Mouse (Mus musculus) spleen, postnatal 10 days (tissue): ENCODE measurements around the gene Slc7a1.

ENCODE experiments used
- DNase-seq, 2 experiments: peaks; one replicate each; pipeline ENCODE4 v3.0.0; 2021 to 2022; ENCODE audit warnings: low spot score in 2 of 2

The Slc7a1 gene

GRCm38 (mm10) chr5:148369178-148369577, 30.5 kb downstream of the Slc7a1 start:
- DNase-seq: no peak

DNA sequence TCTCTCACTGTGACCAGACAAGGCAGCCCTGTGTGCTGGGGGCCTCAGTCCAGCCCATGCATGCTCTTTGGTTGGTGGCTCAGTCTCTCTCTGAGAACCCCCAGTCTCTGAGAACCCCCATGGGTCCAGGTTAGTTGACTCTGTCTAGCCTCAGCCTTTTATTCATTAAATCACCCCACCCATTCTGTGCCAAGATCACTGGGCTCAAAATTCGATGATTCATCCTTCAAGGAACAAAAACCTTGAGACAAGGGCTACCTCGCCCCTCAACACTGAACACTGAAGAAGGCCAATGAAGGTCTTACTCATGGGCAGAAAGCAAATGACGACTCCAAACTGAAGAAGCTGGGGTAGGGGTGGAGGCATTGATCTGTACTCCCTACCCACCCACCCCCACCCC, 31.9 kb downstream of the Slc7a1 start:
- DNase-seq: no peak

DNA sequence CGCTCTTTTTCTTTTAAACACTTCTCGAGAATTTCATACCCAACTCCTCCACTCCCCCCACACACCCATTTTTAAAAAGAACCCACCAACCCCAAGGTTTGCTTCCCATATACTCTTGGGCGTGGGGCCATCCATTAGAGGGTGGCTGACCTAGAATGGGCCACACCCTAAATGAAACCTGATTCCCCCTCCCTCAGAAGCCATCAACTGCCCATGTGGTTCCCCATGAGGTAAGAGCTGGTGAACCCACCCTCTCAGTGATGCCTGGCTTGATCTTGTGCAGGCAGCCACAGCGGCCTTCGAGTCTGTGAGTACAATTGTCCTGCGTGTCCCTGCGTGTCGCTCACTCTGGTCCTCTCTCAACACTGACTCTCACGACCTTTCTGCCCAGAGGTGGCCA, 33.2 kb downstream of the Slc7a1 start:
- no peak for DNase-seq

DNA sequence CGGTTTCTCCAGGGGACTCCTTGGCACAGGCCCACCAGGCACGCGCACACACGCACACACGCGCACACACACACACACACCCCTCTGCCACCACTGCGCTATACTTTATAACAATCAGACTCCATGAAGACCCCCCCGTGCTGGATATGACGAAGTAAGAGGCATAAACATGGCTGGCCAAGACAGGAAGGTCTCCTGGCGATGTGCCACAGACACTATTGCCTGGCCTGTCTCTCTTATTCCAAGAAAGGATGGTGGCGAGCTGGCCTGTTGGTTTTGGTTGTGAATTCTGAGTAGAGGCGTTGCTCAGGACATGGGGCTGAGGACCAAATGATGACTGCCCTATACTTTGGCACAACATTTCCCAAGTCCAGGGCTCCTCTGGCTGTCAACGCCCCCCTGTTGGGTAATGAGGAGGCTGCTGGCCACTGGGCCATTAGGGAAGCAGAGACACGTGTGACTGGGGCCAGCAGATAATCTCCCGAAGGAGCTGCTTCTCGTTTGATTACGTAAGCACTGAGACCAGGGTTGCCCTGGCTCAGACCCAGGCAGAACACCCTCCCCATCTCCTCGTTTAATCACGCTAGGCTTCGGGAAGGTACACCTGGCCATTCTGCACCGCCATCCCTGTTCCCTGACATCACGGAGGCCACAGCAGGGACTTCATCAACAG, 36.1 kb downstream of the Slc7a1 start:
- no peak for DNase-seq

DNA sequence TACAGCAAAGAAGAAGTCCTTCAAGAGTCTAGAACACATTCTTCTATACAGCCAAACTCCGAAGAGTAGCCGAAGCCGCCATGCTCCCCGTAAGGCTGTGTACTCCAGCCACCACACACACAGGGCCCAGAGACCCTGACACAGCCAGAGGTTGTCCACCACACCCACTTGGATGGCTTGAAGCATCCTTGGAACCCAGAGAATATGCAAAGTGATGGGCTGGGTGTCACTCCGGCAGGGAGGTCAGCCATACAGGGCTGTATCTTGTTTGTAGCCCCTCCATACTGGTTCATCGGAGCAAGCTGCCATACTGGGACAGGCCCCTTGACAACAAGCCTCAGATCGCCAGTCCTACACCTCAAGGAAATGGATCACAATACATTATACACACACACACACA, 37.4 kb downstream of the Slc7a1 start:
- no peak for DNase-seq

GRCm38 (mm10) chr5:148361759-148362010, 38.0 kb downstream of the Slc7a1 start:
- DNase-seq: no peak

DNA sequence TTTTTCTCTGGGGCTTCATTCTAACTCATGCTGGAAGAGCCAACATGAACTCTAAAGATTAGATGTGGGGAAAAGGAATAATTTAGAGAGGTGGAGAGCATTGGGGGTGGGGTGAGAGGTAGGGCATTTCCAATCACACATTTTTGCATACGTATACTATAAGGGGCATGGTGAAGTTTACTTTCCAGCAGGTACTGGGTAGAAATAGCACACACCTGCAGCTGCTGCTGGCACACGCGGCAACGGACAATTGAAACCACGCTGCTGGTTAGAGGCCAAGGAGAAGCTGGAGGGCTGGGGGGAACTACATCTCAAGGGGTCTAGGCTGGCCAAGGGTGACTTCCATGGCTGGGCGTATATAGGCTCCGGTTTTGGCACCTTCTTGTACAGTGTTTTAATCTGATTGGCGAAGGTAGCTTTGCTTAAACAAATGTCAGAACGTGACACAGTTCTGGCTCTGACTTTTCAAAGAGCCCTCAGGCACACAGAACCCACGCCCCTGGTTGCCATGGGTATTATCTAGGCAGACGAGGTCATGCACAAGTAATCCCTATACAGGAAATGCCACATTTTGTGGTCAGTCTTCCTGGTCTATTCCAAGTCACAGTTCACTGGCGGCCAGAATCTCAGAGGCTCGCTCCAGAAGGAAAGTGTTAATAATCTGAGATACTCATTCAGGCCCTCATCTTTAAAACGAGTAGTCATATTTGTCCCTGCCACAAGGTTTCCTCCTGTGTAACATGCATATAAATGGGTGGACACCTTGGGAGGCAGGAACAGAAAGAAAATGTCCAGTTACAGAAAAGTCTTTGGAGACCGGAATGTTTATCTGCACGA, 38.6 kb downstream of the Slc7a1 start:
- no peak for DNase-seq

DNA sequence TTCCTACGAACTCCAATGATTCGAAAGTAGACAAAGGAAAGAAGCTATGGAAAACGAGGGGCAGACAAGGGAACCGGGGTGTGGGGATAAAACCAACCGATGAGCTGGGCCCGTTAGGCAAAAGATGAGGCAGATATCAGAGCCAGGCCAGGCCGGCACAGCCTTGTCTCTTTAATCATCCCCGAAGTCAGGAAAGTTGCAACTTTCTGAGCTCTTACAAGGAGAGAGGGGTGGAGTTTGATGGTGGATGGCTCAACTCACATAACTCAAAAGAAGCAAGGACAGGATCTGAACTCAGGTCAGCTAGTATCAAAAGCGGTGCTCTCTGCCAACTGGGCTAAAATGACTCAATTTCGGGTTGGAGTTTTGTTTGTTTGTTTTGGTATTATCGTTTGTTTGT, 40.6 kb downstream of the Slc7a1 start:
- DNase-seq: no peak

- DNase-seq: no peak
Observed at GRCm38 (mm10) chr5:148357168-148357567, 42.5 kb downstream of the Slc7a1 start.

GRCm38 (mm10) chr5:148355822-148356221, 43.9 kb downstream of the Slc7a1 start:
- no peak for DNase-seq

DNA sequence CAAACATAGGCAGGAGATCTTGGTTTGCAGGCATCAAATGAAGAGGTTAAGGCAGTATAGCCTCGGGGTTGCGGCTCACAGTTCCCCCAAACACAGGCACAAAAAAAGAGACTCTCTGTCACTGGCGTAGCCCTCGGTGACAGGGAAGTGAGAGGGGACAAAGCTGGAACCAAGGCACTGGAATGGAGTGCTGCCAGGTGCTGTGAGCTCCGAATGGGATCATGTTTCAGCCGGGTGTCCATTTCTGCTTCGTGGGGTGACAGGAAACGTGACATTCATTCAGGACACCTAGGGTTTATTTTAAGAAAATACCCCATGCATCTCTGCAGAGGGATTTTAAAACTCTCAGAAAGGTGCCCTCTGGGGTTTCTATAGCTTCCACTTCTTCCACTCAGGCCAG, 45.2 kb downstream of the Slc7a1 start:
- DNase-seq: no peak

GRCm38 (mm10) chr5:148353429-148353828, 46.3 kb downstream of the Slc7a1 start:
- DNase-seq: no peak

- DNase-seq: no peak
Observed at GRCm38 (mm10) chr5:148349327-148350011, 50.2 kb downstream of the Slc7a1 start.

DNA sequence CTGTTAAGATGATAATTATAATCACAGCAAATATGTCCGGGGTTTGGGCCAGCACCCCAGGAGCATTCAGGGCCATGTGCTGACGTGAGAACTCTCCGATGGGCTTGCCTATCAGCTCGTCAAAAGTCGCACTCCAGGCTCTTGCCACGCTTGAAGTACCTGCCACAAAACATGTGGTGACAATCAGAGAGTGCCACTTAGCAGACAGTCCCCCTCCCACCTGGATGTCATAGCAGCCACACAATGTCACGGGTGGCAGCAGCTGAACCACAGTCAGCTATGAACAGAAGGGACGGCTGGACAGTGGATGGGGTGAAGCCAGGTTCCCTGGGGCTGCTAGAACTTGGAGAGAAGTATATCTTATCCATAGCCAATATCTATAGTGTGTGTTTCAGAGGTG, 51.6 kb downstream of the Slc7a1 start:
- DNase-seq: no peak

DNA sequence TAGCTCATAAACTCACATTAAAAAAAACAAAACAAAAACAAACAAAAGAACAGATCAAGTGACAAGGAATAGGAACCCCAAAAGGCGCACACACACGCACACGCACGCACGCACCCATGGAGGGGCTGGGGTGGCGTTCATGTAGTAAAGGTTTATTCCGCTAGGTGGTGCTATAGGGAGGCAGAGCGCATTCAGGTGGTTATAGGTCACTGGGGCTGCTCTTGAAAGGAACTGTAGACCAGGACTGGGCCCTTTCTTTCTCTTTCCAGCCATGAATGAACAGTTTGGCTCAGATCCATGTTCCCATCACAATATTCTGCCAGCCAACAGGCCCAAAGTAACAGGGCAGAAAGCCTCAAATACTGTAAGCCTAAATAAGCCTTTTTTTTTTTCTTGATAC, 53.2 kb downstream of the Slc7a1 start:
- DNase-seq: no peak

- DNase-seq: no peak
Observed at GRCm38 (mm10) chr5:148344374-148344773, 55.3 kb downstream of the Slc7a1 start.

GRCm38 (mm10) chr5:148342061-148342741, 57.5 kb downstream of the Slc7a1 start:
- peak in 1 of 2 experiments; percentile 17 for DNase-seq

- DNase-seq: peak in 1 of 2 experiments; percentile 2
Observed at GRCm38 (mm10) chr5:148339126-148339525, 60.6 kb downstream of the Slc7a1 start.

GRCm38 (mm10) chr5:148332622-148332974, 67.1 kb downstream of the Slc7a1 start:
- DNase-seq: peak; percentile 47 to 72

DNA sequence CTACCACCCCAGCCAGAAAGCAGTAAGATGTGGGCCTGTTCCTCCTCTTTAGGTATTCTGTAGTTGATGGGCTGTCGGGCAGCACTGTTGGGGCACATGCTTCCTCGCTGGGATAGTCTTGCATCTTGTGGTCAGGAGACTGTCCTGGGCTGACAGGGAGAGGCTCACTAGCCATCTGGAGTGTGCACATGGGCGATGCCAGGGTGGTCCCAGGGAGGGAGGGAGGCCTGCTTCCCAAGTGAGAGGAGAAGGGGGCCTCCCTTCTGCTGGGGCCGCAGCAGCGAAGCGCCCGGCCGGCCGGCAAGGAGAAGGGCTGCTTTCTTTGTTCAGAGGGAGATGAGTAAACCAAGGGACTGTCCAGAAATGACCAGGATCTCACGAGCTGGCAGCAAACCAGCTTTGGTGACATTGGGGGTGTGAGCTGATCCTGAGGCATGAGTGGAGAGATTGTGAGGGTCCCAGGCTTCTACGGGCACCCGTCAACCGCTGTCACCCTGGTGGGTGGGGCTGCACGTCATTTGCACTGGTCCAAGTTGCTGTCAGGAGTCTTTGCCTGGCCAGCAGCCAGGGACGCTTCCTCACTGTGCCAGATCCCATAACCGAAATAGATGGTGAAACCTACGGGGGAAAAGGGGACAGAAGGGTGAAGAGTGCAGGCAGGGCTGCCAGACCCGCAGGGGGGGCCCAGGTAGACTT, 67.6 kb downstream of the Slc7a1 start:
- peak in 1 of 2 experiments; percentile 13 for DNase-seq

DNA sequence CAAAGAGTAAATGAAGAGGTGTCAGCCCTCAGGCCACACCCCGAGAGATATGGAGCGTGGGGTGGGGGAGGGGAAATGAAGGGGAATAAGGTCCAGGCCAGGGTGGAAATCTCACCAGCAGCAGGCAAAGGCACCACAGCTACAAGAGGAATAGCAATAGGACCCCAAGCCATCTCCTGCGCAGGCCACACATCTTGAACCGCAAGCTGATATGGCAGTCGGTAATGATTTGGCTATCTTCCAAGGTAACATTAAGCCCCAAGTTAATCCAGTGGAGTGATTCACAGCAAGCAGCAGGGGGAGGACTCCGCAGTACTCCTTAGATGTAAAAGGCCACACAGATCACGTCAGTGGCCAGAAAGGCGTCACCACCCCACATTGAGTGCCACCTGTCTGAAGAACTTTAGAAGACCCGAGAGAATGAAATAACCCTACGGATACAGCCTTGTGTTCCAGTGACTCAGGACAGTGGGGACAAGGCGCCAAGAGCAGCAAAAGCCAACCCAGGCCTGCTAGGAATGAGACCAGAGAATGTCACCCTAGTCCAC, 68.4 kb downstream of the Slc7a1 start:
- DNase-seq: no peak

DNA sequence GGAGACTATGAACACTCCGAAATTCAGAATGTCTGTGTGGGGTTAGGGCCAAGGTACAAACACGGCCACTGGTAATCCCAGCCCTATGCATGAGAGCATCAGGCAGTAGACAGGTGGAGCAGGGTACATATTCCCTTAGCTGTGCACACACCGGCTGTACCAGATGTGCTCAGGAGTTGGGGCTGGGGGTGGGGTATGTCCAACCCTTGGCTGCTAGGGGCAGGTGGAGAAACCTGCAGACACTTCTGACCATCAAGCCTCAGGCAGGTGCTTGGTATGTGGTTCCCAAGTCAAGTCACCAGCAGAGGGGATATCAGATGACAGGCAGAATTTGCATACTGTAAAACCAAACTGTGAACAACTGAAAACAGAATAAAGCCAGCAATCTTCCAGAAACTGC, 70.7 kb downstream of the Slc7a1 start:
- peak in 1 of 2 experiments; percentile 7 for DNase-seq
